Mouse (Mus musculus) bone marrow macrophage, adult 2 months (primary cell): ENCODE data around the gene Gna13. TPM values are rescaled to one million over a fixed set of nuclear protein-coding genes. Genes with fewer than 3 reads are reported as not detected.

Experiments used
- H3K27ac ChIP-seq: 2 replicates; pipeline ENCODE4 v1.5.1; 2012; ENCODE audit warnings: low read depth, low read length; ENCODE audit not compliant: insufficient read depth
- H3K4me1 ChIP-seq: 2 replicates; pipeline ENCODE4 v1.6.1; 2012; ENCODE audit warnings: low read length; ENCODE audit not compliant: control insufficient read depth, insufficient read depth
- H3K4me3 ChIP-seq: 2 replicates; pipeline ENCODE4 v1.5.1; 2012; ENCODE audit warnings: mild to moderate bottlenecking, low read length, moderate library complexity; ENCODE audit not compliant: insufficient read depth
- CTCF ChIP-seq: IDR thresholded peaks from 2 replicates; pipeline ENCODE4 v1.5.1; 2012; ENCODE audit warnings: low read depth, mild to moderate bottlenecking, low read length, moderate library complexity
- POLR2A ChIP-seq: IDR thresholded peaks from 2 replicates; pipeline ENCODE4 v1.6.1; 2012; ENCODE audit warnings: mild to moderate bottlenecking, low read depth, low read length, borderline replicate concordance
- polyA plus RNA-seq: library from polyadenylated mRNA; stranded (reverse); fragments of >200 nt; gene quantifications from 2 replicates; pipeline ENCODE4 v1.2.4, GENCODE M21; 2012; ENCODE audit not compliant: missing spikeins, insufficient read depth, insufficient read length

The Gna13 gene
- polyA plus RNA-seq, 1 experiment, result 84.9 TPM

GRCm38 (mm10) chr11:109365818-109366217 lies 3.2 kb downstream of the Gna13 start:
- no peak overlapping the region for H3K27ac ChIP-seq
- H3K4me1 ChIP-seq, result peaks cover 47% of the 10 kb centered on the region
- TF ChIP-seq CTCF (no peak), POLR2A (no peak)
- peak overlapping the region; percentile 55 for H3K4me3 ChIP-seq

DNA sequence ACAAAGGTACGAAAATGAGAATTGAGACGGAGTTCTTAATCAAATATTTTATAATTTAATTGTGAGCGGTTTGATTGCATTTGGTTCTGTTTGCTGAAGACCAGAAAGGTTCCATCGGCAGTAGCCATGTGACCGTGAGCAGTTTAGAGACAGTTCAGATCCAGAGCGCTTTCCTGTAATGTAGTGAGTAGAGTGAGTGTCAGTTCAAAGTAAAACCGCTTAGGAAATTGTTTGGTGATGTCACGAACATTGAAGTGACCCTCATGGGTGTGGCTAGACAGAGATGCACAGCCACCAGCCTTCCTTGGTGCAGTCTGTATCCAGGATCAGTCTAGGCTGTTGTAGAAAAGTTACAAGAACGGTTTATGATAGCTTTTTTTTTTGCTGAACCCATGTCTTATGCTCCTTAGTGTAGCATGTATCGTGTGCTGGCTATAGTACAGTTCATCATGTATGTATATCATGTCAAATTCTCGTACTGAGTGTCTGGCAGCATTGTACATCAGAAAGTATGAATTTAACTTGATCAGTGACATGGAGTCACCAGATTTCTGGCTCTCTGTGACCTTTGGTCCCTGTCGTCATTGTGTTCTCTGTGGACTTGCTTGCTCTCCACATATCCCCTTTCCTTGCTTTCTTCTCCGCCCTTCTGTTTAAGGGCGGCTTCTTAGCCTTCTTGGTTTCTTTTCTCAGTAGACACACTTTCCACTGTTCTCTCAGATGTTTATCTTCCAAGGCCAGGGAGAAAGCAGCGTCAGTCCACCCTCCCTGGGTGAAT lies 4.4 kb downstream of the Gna13 start:
- H3K4me3 ChIP-seq, result no peak overlapping the region
- H3K27ac ChIP-seq, result no peak overlapping the region
- peaks cover 44% of the 10 kb centered on the region for H3K4me1 ChIP-seq
- TF ChIP-seq CTCF, result no peak
- TF ChIP-seq POLR2A, result no peak

- TF ChIP-seq CTCF (no peak), POLR2A (no peak)
- Histone ChIP-seq H3K4me1 (peaks cover 44% of the 10 kb centered on the region), H3K4me3 (peak overlapping the region; percentile 8), H3K27ac (peak overlapping the region; percentile 63)
These were observed 6.5 kb downstream of the Gna13 start for GRCm38 (mm10) chr11:109369026-109369637.

GRCm38 (mm10) chr11:109375412-109375811 lies 12.8 kb downstream of the Gna13 start:
- Histone ChIP-seq H3K27ac (no peak overlapping the region), H3K4me1 (peaks cover 41% of the 10 kb centered on the region), H3K4me3 (no peak overlapping the region)
- TF ChIP-seq CTCF (no peak), POLR2A (no peak)

DNA sequence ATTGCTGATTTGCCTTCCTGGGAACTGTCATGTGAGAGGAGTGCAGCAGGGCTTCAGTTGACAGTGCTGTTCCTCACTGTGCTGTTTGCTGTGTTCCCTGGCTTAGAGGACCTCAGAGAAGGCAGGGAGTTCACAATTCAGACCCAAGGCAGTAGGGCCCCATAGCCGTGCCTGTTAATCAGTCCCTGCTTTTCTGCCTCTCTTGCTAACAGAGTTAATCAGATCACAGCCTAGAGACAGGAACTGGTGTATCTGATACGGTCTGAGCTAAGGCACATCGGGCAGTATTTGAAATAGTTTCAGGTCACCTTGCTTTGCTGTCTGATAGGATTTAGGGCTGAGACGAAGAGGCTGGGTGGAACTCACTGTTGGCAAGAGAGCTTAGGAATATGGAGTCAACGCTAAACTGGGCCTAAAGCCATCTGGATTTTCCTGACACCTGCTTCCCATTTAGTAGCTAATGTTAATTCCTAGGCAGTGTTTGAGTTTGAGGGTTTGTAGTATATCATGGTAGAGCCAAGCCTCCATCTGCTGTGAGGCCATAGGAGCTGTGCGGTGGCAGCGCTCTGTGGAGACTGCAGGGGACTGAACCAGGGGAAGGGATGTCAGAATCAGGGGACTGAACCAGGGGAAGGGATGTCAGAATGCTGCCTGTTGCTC lies 14.0 kb downstream of the Gna13 start:
- H3K4me1 ChIP-seq, result peaks cover 44% of the 10 kb centered on the region
- no peak for TF ChIP-seq CTCF
- no peak for TF ChIP-seq POLR2A
- peak overlapping the region; percentile 22; the same call in 1 of the 2 replicates for H3K27ac ChIP-seq
- H3K4me3 ChIP-seq, result no peak overlapping the region

DNA sequence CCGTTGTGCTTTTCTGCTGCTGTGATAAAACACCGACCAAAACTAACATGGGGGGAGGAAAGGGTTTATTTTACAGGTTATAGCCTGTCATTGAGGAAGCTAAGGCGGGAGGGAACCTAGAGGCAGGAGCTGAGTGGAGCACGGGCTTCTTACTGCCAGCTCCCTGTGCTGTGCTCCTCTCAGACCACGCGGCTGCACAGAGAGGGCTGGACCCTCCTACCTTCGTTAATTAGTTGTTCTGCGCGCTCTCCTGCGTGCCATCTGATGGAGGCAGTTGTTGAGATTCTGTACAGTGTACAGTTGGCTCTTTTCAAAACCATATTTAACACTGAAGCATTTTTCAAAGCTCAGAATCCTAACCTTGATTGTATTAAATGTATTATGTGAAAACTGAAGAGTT lies 14.8 kb downstream of the Gna13 start:
- TF ChIP-seq POLR2A (no peak), CTCF (no peak)
- Histone ChIP-seq H3K27ac (peak overlapping the region; percentile 48), H3K4me3 (no peak overlapping the region), H3K4me1 (peaks cover 44% of the 10 kb centered on the region)

DNA sequence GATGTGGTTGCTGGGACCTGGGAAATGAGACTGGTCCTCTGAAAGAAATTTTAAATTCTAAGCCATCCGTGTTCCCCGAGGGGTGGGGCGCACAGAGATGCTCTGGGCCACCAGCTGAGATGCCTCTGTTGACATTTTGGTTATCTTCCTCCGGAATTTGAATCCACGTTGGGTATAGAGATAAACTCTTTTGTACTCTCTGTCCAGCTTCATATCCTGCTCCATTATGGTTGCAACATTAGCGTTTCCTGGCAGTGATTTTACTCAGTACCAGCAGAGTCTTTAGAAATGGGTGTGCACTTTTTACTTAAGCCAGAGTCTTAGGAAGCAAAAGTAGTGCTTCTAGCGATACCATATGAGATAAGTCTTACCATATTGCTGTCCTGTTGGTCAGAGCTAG lies 15.4 kb downstream of the Gna13 start:
- no peak overlapping the region for H3K27ac ChIP-seq
- H3K4me1 ChIP-seq, result peaks cover 44% of the 10 kb centered on the region
- TF ChIP-seq POLR2A, result no peak
- no peak for TF ChIP-seq CTCF
- no peak overlapping the region for H3K4me3 ChIP-seq

- Histone ChIP-seq H3K4me1 (peaks cover 42% of the 10 kb centered on the region), H3K27ac (no peak overlapping the region), H3K4me3 (no peak overlapping the region)
- TF ChIP-seq CTCF (no peak), POLR2A (no peak)
These were observed 18.0 kb downstream of the Gna13 start for GRCm38 (mm10) chr11:109380662-109381061.

DNA sequence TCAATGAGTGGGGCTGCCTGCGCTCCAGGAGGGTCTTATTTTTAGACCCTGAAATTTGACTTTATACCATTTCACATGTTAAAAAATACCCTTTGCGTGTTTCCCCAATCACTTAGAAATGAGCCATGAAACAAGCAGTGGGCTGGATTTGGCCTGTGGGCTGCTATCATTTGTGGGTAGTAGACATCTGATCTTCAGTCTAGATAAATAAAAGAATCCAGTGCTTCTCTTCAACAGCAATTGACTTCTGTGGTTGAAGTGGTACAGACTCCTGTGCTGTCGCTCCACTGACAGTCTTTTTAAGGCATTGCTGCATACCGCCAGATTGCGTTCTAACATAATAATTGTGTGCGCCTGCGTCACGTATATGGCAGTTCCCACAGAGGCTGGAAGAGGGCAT lies 22.7 kb downstream of the Gna13 start:
- H3K4me3 ChIP-seq, result no peak overlapping the region
- peaks cover 24% of the 10 kb centered on the region for H3K4me1 ChIP-seq
- H3K27ac ChIP-seq, result no peak overlapping the region
- TF ChIP-seq CTCF (no peak), POLR2A (no peak)

DNA sequence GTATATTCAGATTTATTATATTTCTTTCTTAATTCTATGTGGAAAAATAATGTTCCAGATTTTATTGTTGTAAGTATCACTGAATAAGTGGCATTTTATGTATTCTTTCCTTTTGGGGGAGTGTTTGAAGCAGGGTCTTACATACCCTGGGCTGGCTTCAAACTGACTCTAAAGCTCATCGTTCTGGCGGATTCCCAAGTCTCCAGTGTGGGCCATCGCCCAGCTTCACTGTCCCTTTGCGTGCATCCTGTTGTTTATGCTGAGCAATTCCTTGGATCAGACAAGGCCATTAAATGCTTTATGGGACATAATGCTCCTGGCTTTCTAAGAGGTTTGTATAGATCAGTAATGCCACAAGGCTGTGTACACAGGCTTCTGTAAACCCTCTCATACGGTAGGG lies 26.4 kb downstream of the Gna13 start:
- TF ChIP-seq CTCF (no peak), POLR2A (no peak)
- no peak overlapping the region for H3K27ac ChIP-seq
- H3K4me1 ChIP-seq, result peaks cover 40% of the 10 kb centered on the region
- H3K4me3 ChIP-seq, result no peak overlapping the region
